Mouse (Mus musculus): Measurements from ENCODE around the gene Chmp3. TPM values are rescaled to one million over a fixed set of nuclear protein-coding genes. Genes with fewer than 3 reads are reported as not detected.

Gene Chmp3
- total RNA-seq (2023) = 10 to 100 TPM; 51.9 to 63.6 TPM

DNA sequence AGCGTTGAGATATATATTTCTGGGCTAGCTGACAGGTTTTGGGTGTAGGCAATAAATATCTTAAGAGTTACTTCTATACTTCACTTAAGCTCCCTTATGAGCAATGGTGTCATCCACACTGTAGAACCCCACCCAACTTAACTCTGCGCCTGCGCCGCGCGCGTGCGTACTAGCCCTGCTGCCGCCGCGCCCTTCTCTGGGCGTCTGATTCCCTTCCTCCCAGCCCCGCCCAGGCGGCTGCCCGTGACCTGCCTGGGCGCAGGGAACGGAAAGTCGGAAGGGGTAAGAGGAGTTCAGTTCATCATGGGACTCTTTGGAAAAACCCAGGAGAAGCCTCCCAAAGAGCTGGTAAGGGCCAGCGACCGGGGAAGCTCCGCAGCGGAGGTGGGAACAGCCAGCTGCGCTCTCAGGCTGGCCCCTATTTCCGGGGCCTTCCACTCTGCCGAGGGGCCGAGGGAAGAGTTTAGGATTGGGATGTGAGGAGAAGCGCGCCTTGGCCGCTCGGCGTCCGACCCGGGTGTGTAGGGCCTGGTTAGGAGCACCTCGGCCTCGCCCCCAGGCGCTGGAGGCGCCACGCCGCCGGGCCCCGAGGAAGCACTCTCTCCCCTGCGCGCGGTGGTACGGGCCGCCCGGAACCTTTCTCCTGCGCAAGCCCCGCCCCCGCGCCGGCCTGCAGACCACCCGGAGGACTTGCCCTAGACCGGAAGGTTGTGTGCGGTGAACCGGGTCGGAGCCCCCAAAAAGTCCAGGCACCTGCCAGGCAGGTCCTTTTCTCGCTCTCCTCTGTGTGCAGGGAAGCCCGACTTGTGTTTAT lies at the start of gene Chmp3:
TSS of gene Chmp3 (plus strand) at position 112 of the 814 bp plus-strand sequence.

Other genes starting within 250 kb of the Chmp3 start
- gene Smyd1, start 221.6 kb upstream of the Chmp3 start, total RNA-seq (2023) = under 1 TPM; 0.67 to 0.95 TPM
- gene Cd8b1, start 221.0 kb upstream of the Chmp3 start, total RNA-seq (2023) = 100 to 1,000 TPM; 303 to 355 TPM
- gene Cd8a, start 170.4 kb upstream of the Chmp3 start, total RNA-seq (2023) = 100 to 1,000 TPM; 323 to 392 TPM
- 10 to 100 TPM; 74.4 to 80.7 TPM for gene Rmnd5a, start 103.2 kb upstream of the Chmp3 start, total RNA-seq (2023)
- gene Rnf103, start 49.9 kb upstream of the Chmp3 start, total RNA-seq (2023) = 10 to 100 TPM; 40.6 to 44.7 TPM
- gene Kdm3a, start 89.2 kb downstream of the Chmp3 start, total RNA-seq (2023) = 100 to 1,000 TPM; 128 to 132 TPM
- gene Reep1, start 163.8 kb downstream of the Chmp3 start, total RNA-seq (2023) = under 1 TPM; 0.20 to 0.27 TPM

Measured in T-cell, adult 66 days (primary cell).